Mouse (Mus musculus) stomach, postnatal 0 days (tissue): ENCODE data around the gene Apoa2.

Experiments
- CTCF ChIP-seq: IDR thresholded peaks from 2 replicates; pipeline ENCODE4 v1.5.1; 2016; ENCODE audit warnings: antibody characterized with exemption, low read depth, mild to moderate bottlenecking, moderate library complexity
- EP300 ChIP-seq: optimal IDR thresholded peaks from 2 replicates; pipeline ENCODE3; 2016; ENCODE audit warnings: antibody characterized with exemption

GRCm38 (mm10) chr1:171213801-171214496, 10.9 kb upstream of the Apoa2 start, which contains the start of gene Nr1i3:
- TF ChIP-seq EP300 = no peak
- no peak for TF ChIP-seq CTCF
